Mouse (Mus musculus) limb, embryonic 10.5 days (tissue): ENCODE data around the gene Pold3. TPM values are rescaled to one million over a fixed set of nuclear protein-coding genes. Genes with fewer than 3 reads are reported as not detected.
A peak's percentile ranks its signal among the peaks of the same experiment; 100 is the strongest.

ENCODE experiments used
- DNase-seq: peaks from one replicate; pipeline ENCODE4 v3.0.0-alpha.2; 2017; ENCODE audit warnings: low spot score
- H3K27ac ChIP-seq: fragments of 300-500 bp; sonication (generic); 2 replicates; pipeline ENCODE4 v1.5.1; 2016; ENCODE audit warnings: mild to moderate bottlenecking
- H3K27me3 ChIP-seq: fragments of 300-500 bp; sonication (generic); 2 replicates; pipeline ENCODE4 v1.6.1; 2016; ENCODE audit warnings: low read depth, mild to moderate bottlenecking; ENCODE audit not compliant: poor library complexity, severe bottlenecking
- H3K36me3 ChIP-seq: fragments of 300-500 bp; sonication (generic); 2 replicates; pipeline ENCODE4 v1.6.1; 2016; ENCODE audit warnings: mild to moderate bottlenecking, moderate library complexity
- H3K4me1 ChIP-seq: fragments of 300-500 bp; sonication (generic); 2 replicates; pipeline ENCODE4 v1.6.1; 2016
- H3K4me3 ChIP-seq: fragments of 300-500 bp; sonication (generic); 2 replicates; pipeline ENCODE4 v1.5.1; 2016; ENCODE audit warnings: mild to moderate bottlenecking, moderate library complexity
- H3K9me3 ChIP-seq: fragments of 300-500 bp; sonication (generic); replicated peaks from 2 replicates; pipeline ENCODE4 v1.6.1; 2016; ENCODE audit warnings: mild to moderate bottlenecking
- WGBS: fragments of 180-500 bp; shearing (Covaris S2); methylation state at CpG from one replicate; pipeline ENCODE4 v1.1.7; 2016; 5-methylcytosine and 5-hydroxymethylcytosine counted together
- polyA plus RNA-seq: library from polyadenylated mRNA; unstranded; fragments of >200 nt; fragmentation: Nextera tagmentation; extraction: Ambion mirVana; gene quantifications from 2 replicates; pipeline ENCODE4 v1.2.1, GENCODE M21; 2016

Pold3 gene
- polyA plus RNA-seq, 1 experiment from 2014 or later, result 107 TPM

DNA sequence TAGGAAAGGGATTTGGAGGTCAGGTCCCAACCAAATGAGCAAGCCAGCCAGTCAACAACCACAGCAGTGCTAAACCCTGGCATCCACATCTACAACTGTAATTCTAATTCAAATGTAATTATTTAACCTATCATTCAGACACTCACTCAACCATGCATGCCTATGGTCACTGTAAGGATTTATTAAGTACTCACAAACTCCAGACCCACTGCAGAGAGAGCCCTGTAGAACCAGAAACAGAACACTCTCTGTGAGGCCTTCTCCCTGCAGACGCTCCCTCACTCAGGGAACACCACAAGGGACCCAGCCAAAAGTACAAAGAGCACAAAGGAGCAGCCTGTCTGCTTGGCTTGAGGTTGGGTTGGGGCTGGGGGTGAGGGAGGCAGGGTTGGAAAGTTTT lies 11.0 kb upstream of the Pold3 start:
- H3K9me3 ChIP-seq, result no peaks in the 10 kb centered on the region
- no peak overlapping the region for H3K27ac ChIP-seq
- no peaks in the 10 kb centered on the region for H3K36me3 ChIP-seq
- no peaks in the 10 kb centered on the region for H3K27me3 ChIP-seq
- H3K4me1 ChIP-seq, result 0 out of 2 replicates have a peak, but pooled peaks cover 4% of the 10 kb centered on the region
- no peak overlapping the region for H3K4me3 ChIP-seq
- DNase-seq, result no peak
- WGBS, result 80% methylated on average over 1 of the region's 1 CpGs

- DNase-seq, result no peak
- no peaks in the 10 kb centered on the region for H3K9me3 ChIP-seq
- no peak overlapping the region for H3K4me3 ChIP-seq
- WGBS, result 76% methylated on average over 6 of the region's 6 CpGs
- no peak overlapping the region for H3K27ac ChIP-seq
- H3K36me3 ChIP-seq, result no peaks in the 10 kb centered on the region
- no peaks in the 10 kb centered on the region for H3K27me3 ChIP-seq
- 0 out of 2 replicates have a peak, but pooled peaks cover 4% of the 10 kb centered on the region for H3K4me1 ChIP-seq
Observed at GRCm38 (mm10) chr7:100130592-100130991, 9.2 kb upstream of the Pold3 start.

- Histone ChIP-seq H3K4me3 (no peak overlapping the region), H3K36me3 (no peaks in the 10 kb centered on the region), H3K27ac (no peak overlapping the region), H3K27me3 (no peaks in the 10 kb centered on the region), H3K4me1 (0 out of 2 replicates have a peak, but pooled peaks cover 4% of the 10 kb centered on the region), H3K9me3 (0 out of 2 replicates have a peak, but pooled peaks cover 2% of the 10 kb centered on the region)
- 86% methylated on average over 7 of the region's 7 CpGs for WGBS
- no peak for DNase-seq
Observed at GRCm38 (mm10) chr7:100128262-100129041, 7.1 kb upstream of the Pold3 start.

- Histone ChIP-seq H3K9me3 (0 out of 2 replicates have a peak, but pooled peaks cover 2% of the 10 kb centered on the region), H3K4me3 (no peak overlapping the region), H3K4me1 (0 out of 2 replicates have a peak, but pooled peaks cover 5% of the 10 kb centered on the region), H3K36me3 (no peaks in the 10 kb centered on the region), H3K27me3 (no peaks in the 10 kb centered on the region), H3K27ac (no peak overlapping the region)
- DNase-seq, result no peak
- 88% methylated on average over 7 of the region's 7 CpGs for WGBS
Observed at GRCm38 (mm10) chr7:100126514-100126913, 5.1 kb upstream of the Pold3 start.

- 0 out of 2 replicates have a peak, but pooled peaks cover 2% of the 10 kb centered on the region for H3K9me3 ChIP-seq
- H3K27me3 ChIP-seq, result no peaks in the 10 kb centered on the region
- no peak overlapping the region for H3K27ac ChIP-seq
- no peak for DNase-seq
- WGBS, result 85% methylated on average over 4 of the region's 4 CpGs
- H3K36me3 ChIP-seq, result no peaks in the 10 kb centered on the region
- H3K4me1 ChIP-seq, result peaks cover 5% of the 10 kb centered on the region; the same call in 1 of the 2 replicates
- no peak overlapping the region for H3K4me3 ChIP-seq
Observed at GRCm38 (mm10) chr7:100125166-100125565, 3.8 kb upstream of the Pold3 start.

- H3K9me3 ChIP-seq, result 0 out of 2 replicates have a peak, but pooled peaks cover 2% of the 10 kb centered on the region
- no peaks in the 10 kb centered on the region for H3K27me3 ChIP-seq
- peak; percentile 47 for DNase-seq
- 81% methylated on average over 2 of the region's 2 CpGs for WGBS
- no peak overlapping the region for H3K4me3 ChIP-seq
- H3K36me3 ChIP-seq, result peaks cover 6% of the 10 kb centered on the region
- no peak overlapping the region for H3K27ac ChIP-seq
- H3K4me1 ChIP-seq, result peaks cover 12% of the 10 kb centered on the region
Observed at GRCm38 (mm10) chr7:100124211-100124610, 2.8 kb upstream of the Pold3 start.

- Histone ChIP-seq H3K27ac (no peak overlapping the region), H3K4me3 (no peak overlapping the region), H3K9me3 (0 out of 2 replicates have a peak, but pooled peaks cover 2% of the 10 kb centered on the region), H3K27me3 (no peaks in the 10 kb centered on the region), H3K36me3 (peaks cover 13% of the 10 kb centered on the region), H3K4me1 (peaks cover 19% of the 10 kb centered on the region)
- WGBS, result 67% methylated on average over 6 of the region's 6 CpGs
- DNase-seq, result no peak
Observed at GRCm38 (mm10) chr7:100123486-100123885, 2.1 kb upstream of the Pold3 start.

GRCm38 (mm10) chr7:100120791-100121261 lies 539 bp downstream of the Pold3 start:
- Histone ChIP-seq H3K27ac (peak overlapping the region; percentile 96), H3K9me3 (0 out of 2 replicates have a peak, but pooled peaks cover 2% of the 10 kb centered on the region), H3K4me3 (peak overlapping the region; percentile 98), H3K27me3 (no peaks in the 10 kb centered on the region), H3K4me1 (peaks cover 29% of the 10 kb centered on the region), H3K36me3 (peaks cover 40% of the 10 kb centered on the region)
- WGBS, result under 1% methylated on average over 25 of the region's 25 CpGs
- DNase-seq, result no peak

GRCm38 (mm10) chr7:100114279-100114678 lies 7.1 kb downstream of the Pold3 start:
- no peaks in the 10 kb centered on the region for H3K27me3 ChIP-seq
- WGBS, result 93% methylated on average over 6 of the region's 6 CpGs
- peaks cover 92% of the 10 kb centered on the region for H3K36me3 ChIP-seq

GRCm38 (mm10) chr7:100113821-100114220 lies 7.5 kb downstream of the Pold3 start:
- Histone ChIP-seq H3K9me3 (no peaks in the 10 kb centered on the region), H3K4me3 (no peak overlapping the region), H3K27me3 (no peaks in the 10 kb centered on the region), H3K36me3 (peaks cover 91% of the 10 kb centered on the region), H3K27ac (no peak overlapping the region), H3K4me1 (peaks cover 16% of the 10 kb centered on the region)
- no peak for DNase-seq
- whole genome bisulfite sequencing, result 88% methylated on average over 7 of the region's 7 CpGs

More at GRCm38 (mm10) chr7:100114279-100114678, 7.1 kb downstream of the Pold3 start:
- Histone ChIP-seq H3K9me3 (no peaks in the 10 kb centered on the region), H3K27ac (no peak overlapping the region), H3K4me3 (no peak overlapping the region), H3K4me1 (peaks cover 20% of the 10 kb centered on the region)
- DNase-seq, result no peak

GRCm38 (mm10) chr7:100111506-100111905 lies 9.9 kb downstream of the Pold3 start:
- no peak for DNase-seq
- no peak overlapping the region for H3K4me3 ChIP-seq
- H3K36me3 ChIP-seq, result peaks cover 86% of the 10 kb centered on the region
- no peaks in the 10 kb centered on the region for H3K9me3 ChIP-seq
- 87% methylated on average over 10 of the region's 10 CpGs for WGBS
- H3K4me1 ChIP-seq, result peaks cover 3% of the 10 kb centered on the region; the same call in 1 of the 2 replicates
- no peak overlapping the region for H3K27ac ChIP-seq
- no peaks in the 10 kb centered on the region for H3K27me3 ChIP-seq

DNA sequence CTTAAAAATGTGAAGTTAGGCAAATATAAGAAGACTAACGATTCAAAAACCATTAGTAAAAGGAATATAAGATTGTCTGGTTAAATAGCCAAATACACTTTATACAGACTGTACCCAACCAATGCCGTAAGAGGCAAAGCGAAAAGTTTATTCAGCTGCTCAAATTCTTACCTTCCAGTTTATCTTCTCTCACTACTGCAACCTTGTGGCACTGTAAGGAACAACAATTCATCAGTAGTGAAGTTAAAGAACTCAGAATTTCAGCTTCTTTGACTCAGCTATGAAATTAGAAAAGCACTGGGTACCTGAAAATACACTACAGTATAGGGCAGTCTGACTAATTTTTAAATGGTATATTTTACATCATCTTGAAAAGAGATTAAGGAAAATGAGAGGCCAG lies 13.0 kb downstream of the Pold3 start:
- no peaks in the 10 kb centered on the region for H3K4me1 ChIP-seq
- no peak for DNase-seq
- 85% methylated on average over 3 of the region's 3 CpGs for WGBS
- H3K9me3 ChIP-seq, result no peaks in the 10 kb centered on the region
- no peaks in the 10 kb centered on the region for H3K27me3 ChIP-seq
- no peak overlapping the region for H3K4me3 ChIP-seq
- peaks cover 92% of the 10 kb centered on the region for H3K36me3 ChIP-seq
- no peak overlapping the region for H3K27ac ChIP-seq

DNA sequence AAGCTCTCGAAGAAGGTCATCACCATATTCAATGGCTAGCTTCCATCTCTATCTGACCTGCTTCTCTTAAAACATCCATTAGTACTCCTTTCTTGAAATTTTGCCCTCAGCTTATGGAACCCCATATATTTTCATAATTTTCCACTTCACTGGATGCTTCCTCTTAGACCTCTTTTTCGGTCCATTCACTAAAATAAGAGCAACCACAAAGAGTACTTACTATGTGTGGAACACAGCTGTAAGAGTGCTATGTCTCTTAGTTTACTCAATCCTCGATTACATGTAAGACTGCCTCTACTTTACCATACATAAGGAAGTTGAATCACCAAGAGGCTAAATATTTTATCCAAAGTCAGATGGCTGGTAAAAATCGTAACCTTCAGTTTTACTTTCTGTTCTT lies 16.7 kb downstream of the Pold3 start:
- no peak for DNase-seq
- Histone ChIP-seq H3K9me3 (no peaks in the 10 kb centered on the region), H3K4me3 (no peak overlapping the region), H3K4me1 (no peaks in the 10 kb centered on the region), H3K27ac (no peak overlapping the region), H3K27me3 (no peaks in the 10 kb centered on the region), H3K36me3 (peaks cover 93% of the 10 kb centered on the region)
- 96% methylated on average over 4 of the region's 4 CpGs for WGBS
